15 mouse cellular contexts compared by ENCODE assay signal in the genomic region with DNA sequence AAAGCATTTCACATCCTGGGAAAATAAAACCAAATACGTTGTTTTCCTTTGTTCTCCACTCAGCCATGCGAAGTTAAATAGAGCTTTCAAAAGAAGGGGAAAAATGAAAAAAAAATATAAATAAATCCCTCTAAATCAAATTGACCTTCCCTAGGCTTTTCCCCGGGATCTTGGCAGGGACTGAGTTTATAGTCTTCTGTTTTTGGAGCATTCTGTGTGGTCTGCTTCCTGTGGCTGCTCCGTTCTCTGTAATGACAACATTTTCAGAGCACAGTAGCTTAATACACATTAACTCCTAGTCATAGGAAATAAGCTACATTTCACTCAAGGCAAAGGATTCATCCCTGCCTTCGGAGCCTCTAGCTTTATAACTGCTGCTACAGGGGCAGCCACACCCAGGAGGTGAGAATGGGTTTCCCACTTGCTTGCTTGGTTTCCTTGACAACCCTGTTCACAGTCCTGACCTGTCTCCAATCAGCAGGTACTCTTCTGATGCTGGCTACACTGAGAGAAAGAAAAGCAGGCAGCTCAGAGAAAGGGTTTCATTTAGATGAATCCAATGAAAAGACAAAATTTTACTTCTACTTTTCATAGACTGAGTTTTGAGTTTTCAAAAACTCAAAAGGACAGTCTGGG. TPM values are rescaled to one million over a fixed set of nuclear protein-coding genes. Genes with fewer than 3 reads are reported as not detected.
A peak's percentile ranks its signal among the peaks of the same experiment; 100 is the strongest.
DNase-seq lines count a peak whose midpoint lies in the region; ATAC-seq and TF ChIP-seq lines count a peak whose summit lies in the region.
"Had no signal": no experiment of that assay in that cellular context is flagged by ENCODE, and none has a peak within 500 bp of the region (broad histone marks: within the 10 kb centered on the region; RNA-seq: fewer than 3 reads in every experiment).

No protein-coding gene starts in this region.

- no peak for TF ChIP-seq CTCF in kidney, adult 2 months (conservative IDR thresholded peaks at IDR 0.05; ENCODE audit: insufficient read depth, insufficient read length, low read depth, low read length)

- intact Hi-C loops in heart, postnatal 10 days (cut with DNase I): no loop called here
- intact Hi-C loops in left cerebral cortex, postnatal 14 days (cut with DNase I): no loop called here

- peak; percentile 2 for DNase-seq in kidney, adult 2 months
- no peak for DNase-seq in kidney, adult 18-20 months
- peak; percentile 43 for DNase-seq in forelimb bud, embryonic 11.5 days (ENCODE audit: low read depth, low spot score)
- no peak for DNase-seq in heart, postnatal 10 days
- DNase-seq in layer of hippocampus, adult 11-12 months (ENCODE audit: low spot score): no peak
- no peak for DNase-seq in left cerebral cortex, postnatal 14 days (ENCODE audit: low spot score in 2 of 2)
- DNase-seq: adrenal gland, adult 2 months; gastrocnemius, adult 2 months; heart, postnatal 36 days; liver; lung, postnatal 10 days; right cerebral cortex, postnatal 4 days had no signal

- no peaks in the 10 kb centered on the region for H3K36me3 ChIP-seq in kidney, adult 2 months (ENCODE audit: control insufficient read depth, insufficient read depth, low read length)
- no peaks in the 10 kb centered on the region for H3K36me3 ChIP-seq in neural tube, embryonic 13.5 days
- H3K36me3 ChIP-seq in neural tube, embryonic 15.5 days: no peaks in the 10 kb centered on the region

- no peak overlapping the region for H3K4me2 ChIP-seq in neural tube, embryonic 13.5 days
- H3K4me2 ChIP-seq in neural tube, embryonic 15.5 days: no peak overlapping the region

- no peak for TF ChIP-seq POLR2A in kidney, adult 2 months (IDR thresholded peaks at IDR 0.05; ENCODE audit: low read depth, low read length)

- H3K9ac ChIP-seq in neural tube, embryonic 13.5 days: no peak overlapping the region
- H3K9ac ChIP-seq in neural tube, embryonic 15.5 days (replicated peaks): no peak overlapping the region

- H3K27me3 ChIP-seq in kidney, adult 2 months (replicated peaks; ENCODE audit: control insufficient read depth, insufficient read depth, low read length): no peaks in the 10 kb centered on the region
- no peaks in the 10 kb centered on the region for H3K27me3 ChIP-seq in neural tube, embryonic 13.5 days
- H3K27me3 ChIP-seq in neural tube, embryonic 15.5 days (replicated peaks): no peaks in the 10 kb centered on the region

- H3K4me3 ChIP-seq in kidney, adult 2 months (ENCODE audit: insufficient read depth, low read depth, low read length): no peak overlapping the region
- H3K4me3 ChIP-seq in neural tube, embryonic 13.5 days: no peak overlapping the region
- no peak overlapping the region for H3K4me3 ChIP-seq in neural tube, embryonic 15.5 days (replicated peaks)
- H3K4me3 ChIP-seq: gastrocnemius, adult 2 months; left cerebral cortex, adult 2 months had no signal

- H3K27ac ChIP-seq in kidney, adult 2 months (ENCODE audit: insufficient read depth, low read depth, low read length): no peak overlapping the region
- H3K27ac ChIP-seq in neural tube, embryonic 13.5 days (replicated peaks): 0 out of 2 replicates have a peak overlapping the region, but pooled peaks have one; percentile 3
- H3K27ac ChIP-seq in neural tube, embryonic 15.5 days (replicated peaks): no peak overlapping the region
- H3K27ac ChIP-seq: gastrocnemius, adult 2 months; left cerebral cortex, adult 2 months had no signal

- no peak; the same call in 1 of the 2 replicates for ATAC-seq in neural tube, embryonic 13.5 days (ENCODE audit: low read depth)
- ATAC-seq in neural tube, embryonic 15.5 days (ENCODE audit: low FRiP score): no peak

- no peaks in the 10 kb centered on the region; the same call in 1 of the 2 replicates for H3K4me1 ChIP-seq in kidney, adult 2 months (ENCODE audit: control insufficient read depth, insufficient read depth, low read length)
- peaks cover 4% of the 10 kb centered on the region; the same call in 1 of the 2 replicates for H3K4me1 ChIP-seq in neural tube, embryonic 13.5 days (replicated peaks)
- peaks cover 3% of the 10 kb centered on the region; the same call in 1 of the 2 replicates for H3K4me1 ChIP-seq in neural tube, embryonic 15.5 days

- no peaks in the 10 kb centered on the region for H3K9me3 ChIP-seq in neural tube, embryonic 13.5 days
- H3K9me3 ChIP-seq in neural tube, embryonic 15.5 days (replicated peaks): no peaks in the 10 kb centered on the region

- WGBS in kidney, adult 2 months: 9% methylated on average over 5 of the region's 5 CpGs
- 48% methylated on average over 5 of the region's 5 CpGs for WGBS in neural tube, embryonic 13.5 days
- 43% methylated on average over 5 of the region's 5 CpGs for WGBS in neural tube, embryonic 15.5 days

RNA-seq across cellular contexts. Expression of gene Dkk2, which starts 51.9 kb away (rescaled TPM):
- polyA plus RNA-seq in kidney, adult 2 months (2012; rRNA removed): 11.8 and 12.3 TPM in 2 replicates
- 3.0 and 4.4 TPM in 2 replicates for polyA plus RNA-seq in neural tube, embryonic 13.5 days (2015; fragmentation: Nextera tagmentation; extraction: Ambion mirVana)
- 1.9 and 2.9 TPM in 2 replicates for polyA plus RNA-seq in neural tube, embryonic 15.5 days (2015; fragmentation: Nextera tagmentation; extraction: Ambion mirVana)
- total RNA-seq in heart, postnatal 10 days (2021): under 1 TPM; 0.29 to 0.55 TPM
- total RNA-seq in left cerebral cortex, postnatal 14 days (2021): 1 to 10 TPM in 1 of 2 experiments, under 1 TPM in 1; 0.81 to 1.2 TPM

Comparison
In these comparisons a context has a peak if more than half of its experiments do, and no peak if none do; other contexts are left out.
1. DNase-seq: peak in kidney, adult 2 months (single experiment) and forelimb bud, embryonic 11.5 days (single experiment); none in kidney, adult 18-20 months (single experiment), heart, postnatal 10 days (0 of 2), layer of hippocampus, adult 11-12 months (single experiment) and left cerebral cortex, postnatal 14 days (0 of 2).